Mouse (Mus musculus) ES-E14 (cell line): ENCODE results near the gene Nme7.

Experiments used
- MAFK ChIP-seq: IDR thresholded peaks from 2 replicates; pipeline ENCODE4 v1.6.1; 2014; ENCODE audit warnings: mild to moderate bottlenecking, low read depth, low read length, inconsistent platforms; ENCODE audit not compliant: insufficient read depth
- ZC3H11A ChIP-seq: IDR thresholded peaks from 2 replicates; pipeline ENCODE4 v1.6.1; 2012; ENCODE audit warnings: low read depth, mild to moderate bottlenecking, inconsistent platforms, low read length, borderline replicate concordance
- ZNF384 ChIP-seq: IDR thresholded peaks from 2 replicates; pipeline ENCODE4 v1.6.1; 2012; ENCODE audit warnings: low read depth, low read length, inconsistent platforms

GRCm38 (mm10) chr1:164456065-164456464 lies 152.1 kb downstream of the Nme7 start:
- no peak for TF ChIP-seq ZNF384
- TF ChIP-seq ZC3H11A = no peak
- no peak for TF ChIP-seq MAFK
